ENCODE assay signal across 23 mouse cellular contexts in genomic region chr5:115720761-115721160, GRCm38 (mm10).
"Had no signal": no experiment of that assay in that cellular context is flagged by ENCODE, and none has a peak within 500 bp of the region (broad histone marks: within the 10 kb centered on the region; RNA-seq: fewer than 3 reads in every experiment).

No protein-coding gene starts in this region.

- ATAC-seq: inflammation-experienced regulatory T-cells, adult 6 months; intestine, embryonic 16.5 days; liver, embryonic 12.5 days had no signal

- H3K27ac ChIP-seq: layer of hippocampus, adult 2 months; limb, embryonic 10.5 days; limb, embryonic 13.5 days; liver, embryonic 12.5 days; liver, embryonic 15.5 days; lung, embryonic 15.5 days; neural tube, embryonic 12.5 days; neural tube, embryonic 15.5 days; stomach, postnatal 0 days had no signal

- H3K9me3 ChIP-seq: limb, embryonic 10.5 days; limb, embryonic 13.5 days; liver, embryonic 12.5 days; liver, embryonic 15.5 days; lung, embryonic 15.5 days; neural tube, embryonic 12.5 days; neural tube, embryonic 15.5 days had no signal

- H3K4me1 ChIP-seq: limb, embryonic 10.5 days; liver, embryonic 12.5 days; liver, embryonic 15.5 days; lung, embryonic 15.5 days; neural tube, embryonic 12.5 days had no signal

- H3K9ac ChIP-seq: limb, embryonic 13.5 days; liver, embryonic 12.5 days; liver, embryonic 15.5 days; lung, embryonic 15.5 days; neural tube, embryonic 12.5 days; neural tube, embryonic 15.5 days had no signal

- H3K27me3 ChIP-seq: limb, embryonic 13.5 days; liver, embryonic 15.5 days; lung, embryonic 15.5 days; neural tube, embryonic 12.5 days; neural tube, embryonic 15.5 days had no signal

- H3K36me3 ChIP-seq: limb, embryonic 10.5 days; limb, embryonic 13.5 days; liver, embryonic 12.5 days; liver, embryonic 15.5 days; lung, embryonic 15.5 days had no signal

- H3K4me2 ChIP-seq: limb, embryonic 13.5 days; liver, embryonic 12.5 days; liver, embryonic 15.5 days; lung, embryonic 15.5 days; midbrain, embryonic 11.5 days; neural tube, embryonic 12.5 days; neural tube, embryonic 15.5 days had no signal

- H3K4me3 ChIP-seq: layer of hippocampus, adult 2 months; limb, embryonic 10.5 days; limb, embryonic 13.5 days; liver, embryonic 12.5 days; liver, embryonic 15.5 days; lung, embryonic 15.5 days; neural tube, embryonic 12.5 days; neural tube, embryonic 15.5 days had no signal

- DNase-seq: kidney, postnatal 10 days; layer of hippocampus, adult 9-11 months; liver; lung, adult 18-20 months; lung, postnatal 14 days; lung, postnatal 4 days; right cerebral cortex, adult 18-20 months; right cerebral cortex, postnatal 14 days; right cerebral cortex, postnatal 4 days; thymus, adult 2 months; thymus, postnatal 14 days had no signal
